Mouse (Mus musculus): ENCODE measurements at regions not wholly inside any gene's neighbourhood (a gene's known extent, or its start where the extent isn't known, plus 50 kb on each side); places are given as distances from the start of the nearest gene placed in this dataset.
A peak's percentile ranks its signal among the peaks of the same experiment; 100 is the strongest.

GRCm38 (mm10) chr12:77663665-77664374 lies 425.9 kb downstream of the Fut8 start:
- no peak for DNase-seq (ENCODE audit: low read depth in 2 of 2, low spot score in 2 of 2)

DNA sequence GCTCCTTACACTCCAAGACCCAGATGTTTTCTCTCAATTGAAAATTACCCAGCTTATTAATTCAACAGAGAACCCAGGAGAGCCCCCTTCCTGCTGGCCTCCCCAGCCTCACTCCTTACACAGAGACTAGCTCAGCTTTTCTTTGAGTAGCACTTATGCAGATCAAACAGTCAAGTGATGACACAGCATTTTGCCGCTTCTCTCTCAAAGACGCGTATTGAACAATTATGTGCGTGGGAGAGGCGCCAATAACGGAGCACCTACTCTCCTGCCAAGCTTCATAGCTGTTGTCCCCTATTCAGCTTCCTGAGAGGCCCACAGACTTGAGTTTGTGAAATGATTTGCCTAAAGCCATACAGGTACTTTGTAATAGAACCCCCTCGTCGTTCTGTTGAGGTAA lies 428.5 kb downstream of the Fut8 start:
- no peak for DNase-seq (ENCODE audit: low read depth in 2 of 2, low spot score in 2 of 2)

GRCm38 (mm10) chr12:77667151-77667874 lies 429.4 kb downstream of the Fut8 start:
- no peak for DNase-seq (ENCODE audit: low read depth in 2 of 2, low spot score in 2 of 2)

- peak; percentile 31 to 64 for DNase-seq (ENCODE audit: low read depth in 2 of 2, low spot score in 2 of 2)
Observed at GRCm38 (mm10) chr12:77667875-77668204, 429.9 kb downstream of the Fut8 start.

DNA sequence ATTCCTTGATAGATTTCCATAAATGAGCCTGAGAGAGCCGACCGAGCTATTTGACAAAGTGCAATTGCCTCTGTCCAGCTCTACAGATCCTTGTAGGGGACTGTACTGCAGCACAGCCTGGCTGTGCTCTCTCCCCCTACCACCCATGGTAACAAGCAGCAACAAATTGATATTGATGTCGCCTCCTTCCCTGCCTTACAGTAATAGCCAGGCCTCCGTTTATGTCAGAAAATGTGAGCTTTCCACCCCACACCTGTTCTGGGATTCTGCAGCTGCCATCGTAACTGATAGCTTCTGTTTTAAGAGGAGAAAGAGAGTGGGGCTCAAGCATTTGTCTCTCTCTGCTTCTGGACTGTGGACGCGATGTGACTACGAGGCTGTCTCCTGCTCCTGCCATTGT lies 432.6 kb downstream of the Fut8 start:
- no peak for DNase-seq (ENCODE audit: low read depth in 2 of 2, low spot score in 2 of 2)

- DNase-seq (ENCODE audit: low read depth in 2 of 2, low spot score in 2 of 2), result no peak
Observed at GRCm38 (mm10) chr12:77674352-77674751, 436.4 kb downstream of the Fut8 start.

DNA sequence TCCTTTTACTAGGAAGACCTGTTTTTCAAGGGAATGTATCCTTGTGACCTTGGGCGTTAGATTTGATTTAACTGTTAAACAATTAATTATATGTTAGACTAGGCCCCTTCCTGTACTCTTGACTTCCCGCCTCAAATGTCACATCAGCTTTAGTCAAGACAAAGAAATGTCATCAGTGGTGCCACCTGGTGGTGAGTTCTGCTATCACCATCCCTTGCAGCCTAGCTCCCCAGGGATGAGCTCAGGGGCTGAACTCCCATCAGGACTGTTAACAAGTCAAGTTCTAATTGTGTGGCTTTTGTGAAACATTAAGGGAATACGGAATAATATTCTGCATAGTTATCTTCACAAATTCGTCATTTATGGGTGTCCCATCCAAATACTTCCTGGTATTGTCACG lies 436.8 kb downstream of the Fut8 start:
- peak; percentile 15 to 49 for DNase-seq (ENCODE audit: low read depth in 2 of 2, low spot score in 2 of 2)

DNA sequence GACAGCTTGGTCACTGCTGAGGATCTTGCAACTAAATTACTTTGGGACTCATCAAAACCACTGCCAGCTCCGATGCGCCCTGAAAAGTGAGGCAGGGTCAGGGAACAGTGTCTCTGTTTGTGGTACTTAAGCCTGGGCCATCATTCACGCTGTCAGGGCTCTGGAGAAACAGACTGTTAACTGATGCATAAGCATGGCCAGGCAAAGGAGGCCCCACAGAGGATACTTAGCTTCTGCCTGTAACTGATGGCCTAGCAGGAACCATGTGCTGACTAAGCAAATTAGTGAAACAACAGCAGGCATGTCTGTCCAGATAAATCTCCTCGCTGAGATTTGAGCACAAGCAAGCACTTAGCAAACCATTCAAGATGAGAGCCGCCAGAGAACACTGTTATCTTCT lies 440.1 kb downstream of the Fut8 start:
- no peak for DNase-seq (ENCODE audit: low read depth in 2 of 2, low spot score in 2 of 2)

DNA sequence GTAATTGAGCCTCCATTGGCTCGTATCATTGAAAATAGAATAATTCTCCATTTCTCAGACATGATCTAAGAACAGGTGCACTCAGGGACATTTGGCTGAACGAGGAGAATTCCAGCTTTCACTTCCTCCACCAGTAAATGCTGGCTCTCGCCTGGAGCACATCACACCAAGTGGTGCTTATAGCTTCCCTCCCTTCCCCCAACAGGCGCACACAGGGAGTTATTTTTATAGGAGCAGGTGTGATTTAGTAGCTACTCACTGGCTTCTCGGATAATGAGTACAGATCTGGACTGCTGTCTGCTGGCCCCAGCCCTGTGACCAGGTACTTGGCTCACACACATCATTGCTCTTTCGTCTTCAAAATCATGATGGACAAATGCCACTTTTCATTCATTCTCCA lies 456.2 kb downstream of the Fut8 start:
- DNase-seq (ENCODE audit: low read depth in 2 of 2, low spot score in 2 of 2), result no peak

GRCm38 (mm10) chr12:77696039-77696631 lies 458.2 kb downstream of the Fut8 start:
- DNase-seq (ENCODE audit: low read depth in 2 of 2, low spot score in 2 of 2), result no peak

DNA sequence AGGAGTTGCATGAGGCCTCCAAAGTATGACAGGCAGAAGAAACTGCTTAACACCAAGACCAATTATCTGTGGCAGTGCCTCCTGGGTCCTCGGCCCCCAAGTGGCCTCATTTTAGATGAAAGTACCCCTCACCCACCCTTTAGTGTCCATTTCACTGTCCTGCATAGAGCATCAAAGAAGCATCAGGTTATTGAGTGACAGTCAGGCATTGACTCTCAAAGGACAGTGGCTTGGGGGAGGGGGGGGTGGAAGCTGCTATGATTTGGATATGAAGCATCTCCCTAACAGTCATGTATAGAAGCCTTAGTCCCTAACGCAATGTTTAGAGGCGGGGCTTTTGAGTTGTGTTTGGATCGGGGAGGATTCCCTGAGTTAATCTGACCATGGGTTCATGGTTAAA lies 458.7 kb downstream of the Fut8 start:
- DNase-seq (ENCODE audit: low read depth in 2 of 2, low spot score in 2 of 2), result no peak

- no peak for DNase-seq (ENCODE audit: low read depth in 2 of 2, low spot score in 2 of 2)
Observed at GRCm38 (mm10) chr12:77698088-77698487, 460.2 kb downstream of the Fut8 start.

DNA sequence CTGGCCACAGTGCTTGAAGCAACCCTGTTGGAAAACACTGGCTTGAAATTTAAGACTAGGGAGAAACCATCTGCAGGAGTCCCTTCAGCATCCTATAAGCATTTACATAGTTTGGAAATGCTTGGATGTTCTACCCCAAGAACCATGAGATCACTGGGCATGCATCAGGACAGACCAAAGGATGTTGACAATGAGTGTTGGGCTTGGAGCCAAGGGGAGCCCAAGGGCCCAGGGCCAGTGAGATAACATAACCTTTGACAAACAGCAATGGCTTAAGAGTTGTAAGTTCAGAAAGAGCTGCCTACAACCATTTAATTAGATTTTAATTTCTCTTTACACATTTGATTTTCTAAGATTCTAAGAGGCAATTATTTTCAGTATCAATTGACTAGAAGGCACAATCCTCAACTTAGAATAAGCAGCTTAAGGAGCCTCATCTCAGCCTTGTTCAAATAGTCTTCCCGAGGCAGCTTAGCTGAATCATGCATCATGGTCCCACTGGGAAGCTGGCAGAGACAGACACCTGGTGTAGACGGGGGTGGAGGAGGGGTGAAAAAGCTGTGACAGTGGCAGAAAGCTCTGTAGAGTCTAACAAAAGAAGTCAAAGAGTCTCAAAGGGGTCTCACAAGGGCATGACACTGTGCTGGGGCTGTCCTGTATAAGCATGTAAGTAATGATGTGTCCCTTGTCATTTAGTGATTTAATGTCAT lies 462.1 kb downstream of the Fut8 start:
- no peak for DNase-seq (ENCODE audit: low read depth in 2 of 2, low spot score in 2 of 2)

DNA sequence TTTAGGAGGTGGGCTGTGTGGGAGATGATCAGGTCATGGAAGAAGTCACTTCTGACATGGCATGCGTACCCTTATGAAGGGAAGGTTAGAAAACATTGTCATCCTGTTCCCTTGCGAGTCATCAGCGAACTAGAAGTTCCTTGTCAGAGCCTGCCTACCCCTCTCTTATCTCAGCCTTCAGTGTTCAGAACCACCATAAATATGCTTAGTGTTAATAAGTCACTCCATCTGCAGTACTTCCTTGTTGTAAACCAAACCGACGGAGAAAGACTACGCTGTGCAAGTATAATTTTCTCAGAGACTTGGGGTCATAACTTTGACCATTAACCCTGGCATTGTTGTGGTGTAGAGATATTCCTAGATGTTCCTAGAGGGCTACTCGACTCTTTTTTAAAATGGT lies 477.6 kb downstream of the Fut8 start:
- no peak for DNase-seq (ENCODE audit: low read depth in 2 of 2, low spot score in 2 of 2)

DNA sequence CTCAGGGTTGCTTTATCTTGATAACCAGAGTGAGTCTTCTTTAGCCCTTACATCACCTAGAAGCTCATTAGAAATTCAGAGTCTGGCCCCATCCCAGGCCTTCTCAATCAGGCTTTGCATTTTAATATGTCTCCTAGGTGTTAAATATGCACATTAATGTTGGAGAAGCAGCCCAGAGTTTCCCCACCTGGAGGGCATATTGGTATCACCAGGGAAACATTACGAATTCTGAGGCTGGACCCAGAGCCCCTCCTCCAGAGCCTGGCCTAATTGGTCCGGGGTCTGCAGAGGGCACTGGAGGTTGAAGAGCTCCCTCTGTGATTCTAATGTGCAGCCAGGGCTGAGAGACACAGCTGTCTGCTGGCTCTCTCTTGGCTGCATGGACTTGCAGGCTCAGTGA lies 478.1 kb downstream of the Fut8 start:
- no peak for DNase-seq (ENCODE audit: low read depth in 2 of 2, low spot score in 2 of 2)

DNA sequence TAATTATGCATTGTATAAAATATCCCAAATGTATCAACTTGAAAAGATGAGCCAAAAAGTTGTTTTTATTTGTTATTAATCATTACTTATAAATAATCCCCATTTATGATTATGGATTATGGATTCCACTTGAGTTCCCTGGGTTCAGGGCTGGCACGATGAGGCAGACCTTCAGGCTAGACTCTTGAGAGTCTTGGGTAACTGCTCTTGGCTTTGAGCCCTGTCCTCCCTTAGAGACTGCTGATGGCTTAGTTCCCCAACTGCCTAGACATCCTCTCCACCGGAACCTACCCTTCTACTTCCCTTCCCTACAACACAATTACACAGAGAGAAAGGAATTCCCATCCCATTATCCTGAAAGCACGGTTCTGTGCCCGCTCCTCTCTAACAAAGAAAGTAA lies 466.3 kb upstream of the Gm6657 start:
- DNase-seq (ENCODE audit: low read depth in 2 of 2, low spot score in 2 of 2), result no peak

- DNase-seq (ENCODE audit: low read depth in 2 of 2, low spot score in 2 of 2), result no peak
Observed at GRCm38 (mm10) chr12:77739047-77739760, 454.8 kb upstream of the Gm6657 start.

- DNase-seq (ENCODE audit: low read depth in 2 of 2, low spot score in 2 of 2), result no peak
Observed at GRCm38 (mm10) chr12:77742716-77743115, 451.3 kb upstream of the Gm6657 start.

DNA sequence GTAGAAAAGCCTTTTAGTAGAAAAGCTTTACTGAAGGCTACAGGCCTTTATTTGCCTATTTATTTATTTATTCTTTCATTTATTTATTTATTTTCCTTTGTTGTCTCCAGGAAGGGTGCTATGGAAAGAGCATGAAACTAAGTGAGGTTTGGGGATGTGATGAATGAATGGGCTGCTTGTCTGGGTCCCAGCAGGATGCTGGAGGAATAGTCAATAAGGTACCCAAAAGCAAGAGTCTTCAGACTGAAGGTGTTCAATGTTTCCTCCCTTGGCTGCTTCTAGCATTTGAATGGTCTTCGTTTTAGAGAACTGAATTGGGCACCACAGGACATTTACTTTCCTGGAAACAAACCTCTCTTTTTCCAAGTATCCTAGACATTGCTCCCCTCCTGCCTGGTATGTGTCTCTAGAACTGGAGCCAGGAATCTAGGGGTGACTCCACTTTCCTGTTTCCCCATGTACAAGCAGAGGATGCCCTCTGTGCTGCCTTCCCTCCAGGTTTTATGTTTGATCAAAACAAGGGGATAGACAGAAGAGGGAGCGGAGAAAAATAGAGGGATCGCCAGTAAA lies 444.5 kb upstream of the Gm6657 start:
- no peak for DNase-seq (ENCODE audit: low read depth in 2 of 2, low spot score in 2 of 2)

- no peak for DNase-seq (ENCODE audit: low read depth in 2 of 2, low spot score in 2 of 2)
Observed at GRCm38 (mm10) chr12:77752181-77752580, 441.9 kb upstream of the Gm6657 start.

- DNase-seq (ENCODE audit: low read depth in 2 of 2, low spot score in 2 of 2), result no peak
Observed at GRCm38 (mm10) chr12:77756021-77756420, 438.0 kb upstream of the Gm6657 start.
